Mouse (Mus musculus): ENCODE results near the gene Gm19935. TPM values are rescaled to one million over a fixed set of nuclear protein-coding genes. Genes with fewer than 3 reads are reported as not detected.

The Gm19935 gene
- total and polyA plus RNA-seq, 3 experiments, result not detected

- no peak for TF ChIP-seq USF2 (conservative IDR thresholded peaks at IDR 0.05; ENCODE audit: low read depth, low read length)
Measured at GRCm38 (mm10) chr8:90794990-90795861, 22.0 kb downstream of the Gm19935 start (continued).

- Histone ChIP-seq H3K4me2 (ENCODE audit: insufficient read depth, low read depth, poor library complexity, severe bottlenecking) (no peak overlapping the region), H3K27me3 (replicated peaks) (no peaks in the 10 kb centered on the region), H3K4me3 (replicated peaks in 1 of 3; ENCODE audit: low read depth in 2 of 3, low read length in 2 of 3, poor library complexity in 1 of 3) (no peak overlapping the region), H3K79me2 (replicated peaks; ENCODE audit: control insufficient read depth, extremely low read depth, insufficient read depth, poor library complexity, severe bottlenecking) (no peaks in the 10 kb centered on the region), H3K4me1 (ENCODE audit: control insufficient read depth in 1 of 2, insufficient read depth in 2 of 2) (peaks cover 4 to 27% of the 10 kb centered on the region in 2 experiments; a peak in 3 of 4 replicates), H3K36me3 (replicated peaks in 1 of 2; ENCODE audit: control insufficient read depth in 1 of 2, insufficient read depth in 1 of 2, low read length in 1 of 2) (no peaks in the 10 kb centered on the region), H3K9ac (ENCODE audit: insufficient read depth, low read depth) (no peak overlapping the region), H3K27ac (ENCODE audit: insufficient read depth, low read depth) (no peak overlapping the region), H3K9me3 (replicated peaks; ENCODE audit: low read length) (no peaks in the 10 kb centered on the region)
- DNase-seq (ENCODE audit: extremely low read depth), result peak; percentile 75
- TF ChIP-seq RAD21 (IDR thresholded peaks at IDR 0.05; ENCODE audit: low read depth, low read length) (peak; percentile 97), JUND (conservative IDR thresholded peaks at IDR 0.05; ENCODE audit: low read depth, low read length) (no peak), NELFE (IDR thresholded peaks at IDR 0.05; ENCODE audit: low read depth, low read length) (no peak), ZKSCAN1 (IDR thresholded peaks at IDR 0.05; ENCODE audit: borderline replicate concordance, low read depth, low read length) (no peak), IRF4 (IDR thresholded peaks at IDR 0.05; ENCODE audit: low read depth, low read length) (peak; percentile 23; the same call in 1 of the 2 replicates), MAFK (IDR thresholded peaks at IDR 0.05; ENCODE audit: insufficient replicate concordance, low read length) (no peak), ZNF384 (IDR thresholded peaks at IDR 0.05; ENCODE audit: low read depth, low read length) (peak; percentile 76), MXI1 (IDR thresholded peaks at IDR 0.05; ENCODE audit: low read depth, low read length) (no peak), HCFC1 (IDR thresholded peaks at IDR 0.05; ENCODE audit: low read depth, low read length) (no peak), POLR2A (IDR thresholded peaks at IDR 0.05; ENCODE audit: low read depth, low read length) (no peak), KAT2A (IDR thresholded peaks at IDR 0.05; ENCODE audit: insufficient replicate concordance, low read length) (no peak), ETS1 (conservative IDR thresholded peaks at IDR 0.05; ENCODE audit: low read depth, low read length) (no peak), NRF1 (IDR thresholded peaks at IDR 0.05; ENCODE audit: low read depth, low read length) (no peak), SMC3 (IDR thresholded peaks at IDR 0.05; ENCODE audit: low read depth, low read length) (peak; percentile 73), SIN3A (IDR thresholded peaks at IDR 0.05; ENCODE audit: low read length) (no peak), TCF12 (IDR thresholded peaks at IDR 0.05; ENCODE audit: low read depth, low read length) (no peak), PAX5 (IDR thresholded peaks at IDR 0.05; ENCODE audit: low read length) (no peak), MAZ (IDR thresholded peaks at IDR 0.05; ENCODE audit: low read depth, low read length) (no peak), MAX (IDR thresholded peaks at IDR 0.05; ENCODE audit: low read length) (no peak), E2F4 (IDR thresholded peaks at IDR 0.05; ENCODE audit: insufficient replicate concordance, low read depth, low read length) (no peak), CHD1 (IDR thresholded peaks at IDR 0.05; ENCODE audit: low read depth, low read length) (no peak), UBTF (IDR thresholded peaks at IDR 0.05; ENCODE audit: low read depth, low read length) (no peak), ZC3H11A (IDR thresholded peaks at IDR 0.05; ENCODE audit: low read depth, low read length) (peak; percentile 39), CTCF (conservative IDR thresholded peaks at IDR 0.05 in 1 of 2, IDR thresholded peaks at IDR 0.05 in 1 of 2; ENCODE audit: low read depth in 2 of 2, low read length in 2 of 2) (peak; percentile 80 to 89), BHLHE40 (IDR thresholded peaks at IDR 0.05; ENCODE audit: low read depth, low read length) (no peak), JUN (IDR thresholded peaks at IDR 0.05; ENCODE audit: insufficient read depth, low read depth, low read length) (no peak), USF2 (conservative IDR thresholded peaks at IDR 0.05; ENCODE audit: low read depth, low read length) (no peak), CHD2 (IDR thresholded peaks at IDR 0.05; ENCODE audit: low read length) (no peak), TBP (conservative IDR thresholded peaks at IDR 0.05; ENCODE audit: low read depth, low read length) (no peak), ELF1 (IDR thresholded peaks at IDR 0.05; ENCODE audit: low read depth, low read length) (no peak)
- in situ Hi-C loops (cut with MboI; ENCODE audit: low pct_ligation_motif_present, low pct_unique_long_range_greater_than_20kb, low sequenced_read_pairs), result loop anchor here (25.0 kb wide), 1 partner anchor 781 kb away; no protein-coding TSS in a partner anchor
- dilution Hi-C loops (cut with MboI; ENCODE audit: extremely low pct_ligation_motif_present, extremely low pct_unique_long_range_greater_than_20kb, low sequenced_read_pairs), result no loop called here
Measured at GRCm38 (mm10) chr8:90793710-90794109, 23.5 kb downstream of the Gm19935 start.
